Mouse (Mus musculus) neural tube, embryonic 15.5 days (tissue): Measurements from ENCODE around the gene Slc35b2. TPM values are rescaled to one million over a fixed set of nuclear protein-coding genes. Genes with fewer than 3 reads are reported as not detected.

ENCODE experiments used
- ATAC-seq: fragments of 200-750 bp; cut with Nextera tagmentation; 2 replicates; pipeline ENCODE4 v1.8.0; 2017; ENCODE audit warnings: mild to moderate bottlenecking, moderate TSS enrichment, moderate library complexity; ENCODE audit not compliant: low FRiP score
- H3K27ac ChIP-seq: fragments of 300-500 bp; sonication (generic); replicated peaks from 2 replicates; pipeline ENCODE4 v1.5.1; 2015; ENCODE audit warnings: mild to moderate bottlenecking, inconsistent platforms
- H3K27me3 ChIP-seq: fragments of 300-500 bp; sonication (generic); replicated peaks from 2 replicates; pipeline ENCODE4 v1.6.1; 2015; ENCODE audit warnings: inconsistent platforms
- H3K36me3 ChIP-seq: fragments of 300-500 bp; sonication (generic); 2 replicates; pipeline ENCODE4 v1.6.1; 2015; ENCODE audit warnings: inconsistent platforms
- H3K4me1 ChIP-seq: fragments of 300-500 bp; sonication (generic); 2 replicates; pipeline ENCODE4 v1.6.1; 2015; ENCODE audit warnings: inconsistent platforms
- H3K4me2 ChIP-seq: fragments of 300-500 bp; sonication (generic); 2 replicates; pipeline ENCODE4 v1.6.1; 2015; ENCODE audit warnings: inconsistent platforms, mild to moderate bottlenecking, moderate library complexity
- H3K4me3 ChIP-seq: fragments of 300-500 bp; sonication (generic); replicated peaks from 2 replicates; pipeline ENCODE4 v1.5.1; 2015; ENCODE audit warnings: mild to moderate bottlenecking, inconsistent platforms
- H3K9ac ChIP-seq: fragments of 300-500 bp; sonication (generic); replicated peaks from 2 replicates; pipeline ENCODE4 v1.6.1; 2015; ENCODE audit warnings: mild to moderate bottlenecking, inconsistent platforms
- H3K9me3 ChIP-seq: fragments of 300-500 bp; sonication (generic); replicated peaks from 2 replicates; pipeline ENCODE4 v1.6.1; 2016; ENCODE audit warnings: inconsistent platforms
- WGBS: fragments of 180-500 bp; shearing (Covaris S2); methylation state at CpG from one replicate; pipeline ENCODE4 v1.1.7; 2015; ENCODE audit warnings: mixed read lengths; 5-methylcytosine and 5-hydroxymethylcytosine counted together
- polyA plus RNA-seq: library from polyadenylated mRNA; unstranded; fragments of >200 nt; fragmentation: Nextera tagmentation; extraction: Ambion mirVana; gene quantifications from 2 replicates; pipeline ENCODE4 v1.2.1, GENCODE M21; 2015

The Slc35b2 gene
- polyA plus RNA-seq, 1 experiment from 2014 or later, result 86.3 TPM

GRCm38 (mm10) chr17:45556514-45557245, 7.0 kb upstream of the Slc35b2 start:
- 80% methylated on average over 3 of the region's 3 CpGs for WGBS
- peak overlapping the region; percentile 64 for H3K4me3 ChIP-seq
- no peak for ATAC-seq
- no peak overlapping the region for H3K27ac ChIP-seq
- H3K27me3 ChIP-seq, result peaks cover 16% of the 10 kb centered on the region
- peak overlapping the region; percentile 99 for H3K4me2 ChIP-seq
- H3K36me3 ChIP-seq, result no peaks in the 10 kb centered on the region
- H3K9ac ChIP-seq, result peak overlapping the region; percentile 74; the same call in 1 of the 2 replicates
- peaks cover 21% of the 10 kb centered on the region for H3K4me1 ChIP-seq
- H3K9me3 ChIP-seq, result no peaks in the 10 kb centered on the region

DNA sequence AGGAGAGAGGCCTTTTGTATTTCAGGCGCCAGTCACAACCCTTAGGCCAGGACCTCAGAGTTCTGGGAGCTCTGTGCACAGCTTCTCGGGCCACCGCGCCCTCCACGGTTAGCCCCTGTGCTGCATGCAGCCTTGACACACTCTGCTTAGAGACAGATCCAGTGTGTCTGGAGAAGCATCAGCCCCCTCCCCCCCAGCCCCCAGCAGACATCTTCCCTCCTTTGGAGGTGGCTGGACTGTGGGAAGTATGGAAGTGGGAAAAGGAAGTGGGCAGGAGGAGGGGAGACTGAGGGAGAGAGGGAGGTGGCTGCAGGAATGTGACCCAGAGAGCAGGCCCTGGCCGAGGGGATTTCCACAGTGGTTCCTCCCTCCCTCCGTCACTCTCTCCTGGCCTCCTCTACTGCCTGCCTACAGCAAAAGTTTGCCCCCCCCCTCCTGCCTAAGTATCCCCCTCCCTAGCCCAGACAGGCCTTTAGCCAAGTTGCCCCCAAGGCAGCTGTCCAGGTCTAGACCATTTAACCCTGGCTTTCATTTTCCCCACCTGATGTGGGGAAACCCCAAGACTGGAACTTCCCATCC, 6.3 kb upstream of the Slc35b2 start:
- Histone ChIP-seq H3K27me3 (peaks cover 16% of the 10 kb centered on the region), H3K9ac (no peak overlapping the region), H3K4me2 (0 out of 2 replicates have a peak overlapping the region, but pooled peaks have one; percentile 99), H3K36me3 (no peaks in the 10 kb centered on the region), H3K4me1 (peaks cover 17% of the 10 kb centered on the region), H3K9me3 (no peaks in the 10 kb centered on the region), H3K27ac (no peak overlapping the region), H3K4me3 (no peak overlapping the region)
- 63% methylated on average over 7 of the region's 7 CpGs for WGBS
- ATAC-seq, result no peak

GRCm38 (mm10) chr17:45557998-45558862, 5.4 kb upstream of the Slc35b2 start:
- H3K36me3 ChIP-seq, result no peaks in the 10 kb centered on the region
- WGBS, result 76% methylated on average over 16 of the region's 16 CpGs
- no peak overlapping the region for H3K27ac ChIP-seq
- no peak overlapping the region for H3K9ac ChIP-seq
- no peaks in the 10 kb centered on the region for H3K9me3 ChIP-seq
- H3K4me2 ChIP-seq, result no peak overlapping the region
- H3K4me3 ChIP-seq, result no peak overlapping the region
- no peak for ATAC-seq
- peaks cover 13% of the 10 kb centered on the region for H3K27me3 ChIP-seq
- peaks cover 17% of the 10 kb centered on the region for H3K4me1 ChIP-seq

GRCm38 (mm10) chr17:45559732-45560525, 3.7 kb upstream of the Slc35b2 start:
- ATAC-seq, result no peak
- H3K4me1 ChIP-seq, result peaks cover 24% of the 10 kb centered on the region
- H3K27me3 ChIP-seq, result peaks cover 11% of the 10 kb centered on the region
- WGBS, result 92% methylated on average over 15 of the region's 15 CpGs
- H3K27ac ChIP-seq, result no peak overlapping the region
- no peak overlapping the region for H3K9ac ChIP-seq
- H3K36me3 ChIP-seq, result no peaks in the 10 kb centered on the region
- H3K4me3 ChIP-seq, result no peak overlapping the region
- H3K4me2 ChIP-seq, result no peak overlapping the region
- no peaks in the 10 kb centered on the region for H3K9me3 ChIP-seq

DNA sequence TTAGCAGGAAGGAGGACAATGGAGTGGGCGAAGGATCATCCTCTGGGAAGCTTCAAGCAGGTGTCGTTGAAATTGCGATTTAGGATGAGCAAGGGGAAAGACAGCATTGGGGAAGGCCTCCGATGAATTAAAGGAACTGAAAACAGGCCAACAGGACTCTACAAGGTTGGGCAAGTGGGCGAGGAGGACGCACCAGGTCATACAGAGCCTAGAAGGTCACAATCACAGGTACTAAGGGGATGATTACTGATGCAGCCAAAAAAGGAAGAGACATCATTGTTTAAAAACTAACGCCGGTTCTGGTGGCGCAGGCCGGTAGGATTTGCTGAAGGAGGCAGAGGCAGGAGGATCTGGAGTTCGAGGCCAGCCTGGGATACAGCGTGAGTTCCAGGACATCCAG, 458 bp upstream of the Slc35b2 start:
- H3K9ac ChIP-seq, result no peak overlapping the region
- WGBS, result 83% methylated on average over 12 of the region's 12 CpGs
- H3K4me2 ChIP-seq, result peak overlapping the region; percentile 96
- ATAC-seq, result no peak
- H3K4me1 ChIP-seq, result peaks cover 35% of the 10 kb centered on the region
- H3K36me3 ChIP-seq, result peaks cover 29% of the 10 kb centered on the region
- peak overlapping the region; percentile 83; the same call in 1 of the 2 replicates for H3K4me3 ChIP-seq
- H3K27ac ChIP-seq, result peak overlapping the region; percentile 88; the same call in 1 of the 2 replicates
- H3K9me3 ChIP-seq, result no peaks in the 10 kb centered on the region
- no peaks in the 10 kb centered on the region for H3K27me3 ChIP-seq

- peak overlapping the region; percentile 83 for H3K4me3 ChIP-seq
- H3K27me3 ChIP-seq, result no peaks in the 10 kb centered on the region
- no peak; the same call in 1 of the 2 replicates for ATAC-seq
- H3K4me2 ChIP-seq, result peak overlapping the region; percentile 96
- H3K4me1 ChIP-seq, result peaks cover 48% of the 10 kb centered on the region
- peak overlapping the region; percentile 91 for H3K9ac ChIP-seq
- 9% methylated on average over 18 of the region's 18 CpGs for WGBS
- H3K36me3 ChIP-seq, result peaks cover 43% of the 10 kb centered on the region
- H3K27ac ChIP-seq, result peak overlapping the region; percentile 88
- no peaks in the 10 kb centered on the region for H3K9me3 ChIP-seq
These were observed 934 bp downstream of the Slc35b2 start for GRCm38 (mm10) chr17:45564531-45565084.

DNA sequence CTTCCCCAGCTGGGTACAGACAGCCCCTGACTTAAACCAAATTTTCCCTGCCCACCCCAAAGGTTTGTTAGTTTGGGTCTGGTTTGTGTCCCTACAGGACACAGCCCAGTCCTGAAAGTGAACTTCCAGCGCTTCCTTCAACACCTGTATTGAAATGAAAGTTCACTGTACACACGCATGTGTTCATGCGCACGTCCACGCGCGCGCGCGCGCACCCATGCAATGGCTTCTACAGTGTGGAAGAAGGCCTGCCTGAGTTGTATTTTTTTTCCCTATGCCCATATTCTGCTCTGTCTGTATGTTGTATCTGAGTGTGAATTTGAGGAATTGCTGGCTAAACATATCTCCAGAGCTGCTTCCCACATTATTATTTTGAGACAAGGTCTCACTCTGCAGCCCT, 1.4 kb downstream of the Slc35b2 start:
- Histone ChIP-seq H3K27me3 (no peaks in the 10 kb centered on the region), H3K4me3 (peak overlapping the region; percentile 83), H3K27ac (no peak overlapping the region; the same call in 1 of the 2 replicates), H3K36me3 (peaks cover 48% of the 10 kb centered on the region), H3K4me2 (peak overlapping the region; percentile 96), H3K9me3 (no peaks in the 10 kb centered on the region), H3K4me1 (peaks cover 53% of the 10 kb centered on the region), H3K9ac (peak overlapping the region; percentile 91)
- 93% methylated on average over 11 of the region's 11 CpGs for WGBS
- no peak for ATAC-seq

DNA sequence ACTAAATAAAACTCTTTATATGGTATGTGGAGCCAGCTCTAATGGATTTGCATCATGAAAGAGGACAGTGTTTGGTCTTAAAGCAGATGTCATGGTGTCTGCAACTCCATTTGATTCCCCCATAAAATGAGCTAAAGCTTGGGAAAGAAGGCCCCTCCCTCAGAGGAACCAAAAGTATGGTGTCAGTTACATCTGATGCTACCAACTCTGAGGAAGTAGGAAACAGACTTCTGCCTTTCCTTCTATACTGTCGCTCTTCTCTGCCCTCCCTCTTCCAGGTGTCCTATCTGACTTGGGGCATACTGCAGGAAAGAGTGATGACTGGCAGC, 2.3 kb downstream of the Slc35b2 start:
- Histone ChIP-seq H3K4me2 (no peak overlapping the region), H3K4me1 (peaks cover 62% of the 10 kb centered on the region), H3K27ac (no peak overlapping the region), H3K36me3 (peaks cover 57% of the 10 kb centered on the region), H3K27me3 (no peaks in the 10 kb centered on the region), H3K4me3 (no peak overlapping the region), H3K9me3 (no peaks in the 10 kb centered on the region), H3K9ac (no peak overlapping the region)
- no peak for ATAC-seq
- 73% methylated on average over 1 of the region's 1 CpGs for WGBS

DNA sequence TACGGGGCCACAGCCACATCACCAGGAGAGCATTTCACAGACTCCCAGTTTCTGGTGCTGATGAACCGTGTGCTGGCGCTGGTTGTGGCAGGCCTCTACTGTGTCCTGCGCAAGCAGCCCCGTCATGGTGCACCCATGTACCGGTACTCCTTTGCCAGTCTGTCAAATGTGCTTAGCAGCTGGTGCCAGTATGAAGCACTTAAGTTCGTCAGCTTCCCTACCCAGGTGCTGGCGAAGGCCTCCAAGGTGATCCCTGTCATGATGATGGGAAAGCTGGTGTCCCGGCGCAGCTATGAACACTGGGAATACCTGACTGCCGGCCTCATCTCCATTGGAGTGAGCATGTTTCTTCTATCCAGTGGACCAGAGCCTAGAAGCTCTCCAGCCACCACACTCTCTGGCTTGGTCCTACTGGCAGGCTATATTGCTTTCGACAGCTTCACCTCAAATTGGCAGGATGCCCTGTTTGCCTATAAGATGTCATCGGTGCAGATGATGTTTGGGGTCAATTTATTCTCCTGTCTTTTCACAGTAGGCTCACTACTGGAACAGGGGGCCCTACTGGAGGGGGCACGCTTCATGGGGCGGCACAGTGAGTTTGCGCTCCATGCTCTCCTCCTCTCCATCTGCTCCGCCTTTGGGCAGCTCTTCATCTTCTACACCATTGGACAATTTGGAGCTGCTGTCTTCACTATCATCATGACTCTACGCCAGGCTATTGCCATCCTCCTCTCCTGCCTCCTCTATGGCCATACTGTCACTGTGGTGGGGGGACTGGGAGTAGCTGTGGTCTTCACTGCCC, 2.9 kb downstream of the Slc35b2 start:
- Histone ChIP-seq H3K4me2 (no peak overlapping the region), H3K9ac (no peak overlapping the region), H3K27me3 (no peaks in the 10 kb centered on the region), H3K27ac (no peak overlapping the region; the same call in 1 of the 2 replicates), H3K4me3 (no peak overlapping the region), H3K36me3 (peaks cover 62% of the 10 kb centered on the region), H3K9me3 (no peaks in the 10 kb centered on the region), H3K4me1 (peaks cover 68% of the 10 kb centered on the region)
- no peak for ATAC-seq
- 67% methylated on average over 18 of the region's 18 CpGs for WGBS

DNA sequence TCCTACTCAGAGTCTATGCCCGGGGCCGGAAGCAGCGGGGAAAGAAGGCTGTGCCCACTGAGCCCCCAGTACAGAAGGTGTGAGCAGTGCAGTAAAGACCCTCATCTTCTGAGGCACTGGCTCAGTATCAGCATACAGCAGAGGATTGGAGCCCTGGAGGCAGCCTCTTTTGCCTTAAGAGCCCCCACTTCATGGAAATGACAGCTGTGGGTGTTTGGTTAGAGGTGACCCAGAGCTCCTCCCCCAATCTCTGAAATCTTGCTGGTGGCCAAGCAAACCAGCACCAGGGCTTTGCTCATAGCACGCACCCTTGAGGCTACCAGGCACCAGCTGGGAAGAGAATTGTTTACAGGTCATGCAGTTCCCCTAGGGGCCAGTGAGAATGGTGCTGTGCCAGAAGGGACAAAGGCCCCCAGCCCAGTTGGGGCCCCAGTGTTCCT, 3.5 kb downstream of the Slc35b2 start:
- Histone ChIP-seq H3K9me3 (no peaks in the 10 kb centered on the region), H3K27me3 (no peaks in the 10 kb centered on the region), H3K4me2 (no peak overlapping the region), H3K4me3 (no peak overlapping the region), H3K4me1 (peaks cover 72% of the 10 kb centered on the region), H3K9ac (no peak overlapping the region), H3K27ac (no peak overlapping the region; the same call in 1 of the 2 replicates), H3K36me3 (peaks cover 64% of the 10 kb centered on the region)
- WGBS, result 20% methylated on average over 4 of the region's 4 CpGs
- ATAC-seq, result no peak
